Mouse (Mus musculus) CD8-positive naive resting alpha-beta T cell, adult 2 months (primary cell): ENCODE results near the gene Hint2.

Experiments used
- DNase-seq, 2 experiments: peaks; one replicate each; pipeline ENCODE4 v3.0.0; 2022; ENCODE audit warnings: low read depth in 2 of 2, low spot score in 2 of 2

Gene Hint2

GRCm38 (mm10) chr4:43656339-43657109 lies at the start of gene Hint2:
Hint2 (minus strand) TSS chr4:43656466.
- peak; percentile 87 to 89 for DNase-seq

- DNase-seq = no peak
Observed at GRCm38 (mm10) chr4:43705991-43706390, 49.7 kb upstream of the Hint2 start.

DNA sequence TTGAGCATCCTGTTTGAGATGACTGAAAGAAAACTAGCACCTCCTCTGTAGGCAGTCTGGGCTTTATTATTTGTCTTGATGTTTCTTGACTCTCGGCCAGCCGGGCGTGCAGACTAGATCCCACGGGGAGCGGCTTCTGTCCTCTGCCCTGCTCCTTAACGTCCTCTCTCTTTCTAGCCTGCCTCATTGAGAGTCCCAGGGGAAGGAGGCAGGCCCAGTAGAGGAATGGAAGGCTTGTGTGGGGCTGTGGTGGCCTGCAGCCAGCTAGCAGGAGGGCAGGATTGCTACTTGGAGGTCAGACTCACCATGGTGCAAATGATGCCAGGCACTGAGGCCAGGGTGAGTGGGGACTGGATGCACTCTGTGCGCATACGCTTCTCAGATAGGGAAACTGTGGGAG lies 47.6 kb upstream of the Hint2 start:
- DNase-seq = no peak

DNA sequence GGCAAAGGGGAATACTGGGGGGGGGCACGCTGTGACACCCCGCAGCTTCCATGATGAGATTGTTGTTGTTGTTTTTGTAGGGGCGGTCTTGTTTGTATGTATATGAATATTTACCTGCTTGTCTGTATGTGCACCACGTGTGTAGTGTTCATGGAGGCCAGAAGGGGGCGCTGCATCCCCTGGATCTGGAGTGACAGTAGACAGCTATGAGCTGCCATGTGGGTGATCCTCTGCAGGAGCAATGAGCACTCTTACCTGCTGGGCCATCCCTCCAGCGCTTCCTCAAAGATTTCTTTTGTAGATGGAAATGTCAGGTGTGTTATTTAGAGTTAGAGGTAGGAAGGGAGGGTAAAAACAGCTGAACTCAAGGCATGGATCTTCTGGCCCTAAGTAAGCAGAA lies 47.2 kb upstream of the Hint2 start:
- DNase-seq = no peak

DNA sequence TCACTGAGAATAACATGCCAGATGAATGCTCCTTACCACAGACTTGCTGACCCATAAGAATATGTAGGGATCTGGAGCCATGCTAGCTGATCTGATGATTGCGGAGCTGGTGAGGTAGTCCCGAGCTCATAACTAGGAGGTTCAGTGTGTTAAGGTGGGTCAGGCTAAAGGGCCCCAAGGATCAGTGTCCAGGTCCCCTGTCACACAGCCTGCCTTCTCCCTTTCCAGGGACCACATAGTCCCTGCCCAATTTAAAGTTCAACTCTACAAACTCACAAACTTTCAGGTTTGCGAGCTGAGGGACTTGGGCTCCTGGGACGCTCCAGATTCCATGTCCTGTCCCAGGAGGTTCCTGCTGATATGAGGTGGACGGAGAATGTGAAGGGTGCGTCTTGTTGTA lies 44.4 kb upstream of the Hint2 start, which contains the start of gene Olfr70:
TSS of gene Olfr70 (minus strand) at position 101 of the 400 bp plus-strand sequence.
- DNase-seq = no peak

GRCm38 (mm10) chr4:43696561-43696960 lies 40.3 kb upstream of the Hint2 start:
- no peak for DNase-seq

GRCm38 (mm10) chr4:43695249-43695671 lies 39.0 kb upstream of the Hint2 start:
- no peak for DNase-seq

DNA sequence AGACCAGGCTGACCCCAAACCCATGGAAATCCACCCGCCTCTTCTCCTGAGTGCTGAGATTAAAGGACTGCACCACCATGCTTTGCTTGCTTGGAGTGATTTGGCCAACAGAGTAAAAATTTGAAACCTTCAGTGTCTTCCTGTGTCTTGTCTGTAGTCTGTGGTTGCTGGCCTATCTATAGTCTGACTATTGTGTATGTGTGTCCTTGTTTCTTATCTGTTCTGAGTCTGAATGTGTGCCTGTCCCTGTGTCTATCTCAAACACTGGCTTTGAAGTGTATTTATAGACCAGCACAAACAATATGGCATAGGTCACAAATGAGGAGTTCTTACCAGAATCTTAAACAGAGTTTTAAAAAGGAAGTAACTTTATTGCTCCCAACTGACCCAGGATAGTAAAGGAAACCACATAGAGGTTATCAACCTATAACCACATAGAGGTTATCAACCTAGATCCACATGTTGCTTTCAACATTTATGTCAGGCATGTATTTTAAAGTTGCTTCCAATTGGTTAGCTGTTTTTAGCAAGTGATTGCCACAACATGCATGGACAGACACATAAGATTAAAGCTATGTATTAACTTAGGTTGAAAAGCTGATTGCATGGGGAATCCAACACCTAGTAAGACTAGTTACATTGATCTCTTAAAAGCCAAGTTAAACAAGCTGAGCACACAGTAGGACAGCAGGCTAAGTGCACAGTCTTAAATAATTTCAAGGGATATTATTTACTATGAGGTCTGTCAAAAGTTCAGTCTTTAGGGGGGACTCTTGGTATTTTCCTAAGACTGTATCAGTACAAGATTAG lies 38.4 kb upstream of the Hint2 start:
- no peak for DNase-seq

- DNase-seq = no peak
Observed at GRCm38 (mm10) chr4:43693806-43694241, 37.6 kb upstream of the Hint2 start.

DNA sequence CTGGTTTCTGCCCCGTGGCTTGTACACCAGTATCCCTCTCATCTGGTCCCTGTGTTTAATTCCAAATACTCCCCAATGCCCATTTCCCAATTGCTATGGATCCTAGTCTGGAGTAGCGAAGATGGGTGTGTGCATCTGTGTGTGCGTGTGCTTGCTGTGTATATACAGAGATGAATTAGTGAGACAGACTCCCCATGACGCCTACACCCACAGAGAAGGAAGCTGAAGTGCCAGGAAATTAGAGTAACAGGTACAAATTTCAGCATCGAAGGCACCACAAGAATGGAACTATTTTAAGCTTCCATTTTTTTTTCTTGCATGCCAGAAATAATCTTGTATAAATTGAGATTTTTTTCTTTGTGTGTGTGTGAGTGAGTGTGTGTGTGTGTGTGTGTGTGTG lies 34.8 kb upstream of the Hint2 start:
- no peak for DNase-seq

DNA sequence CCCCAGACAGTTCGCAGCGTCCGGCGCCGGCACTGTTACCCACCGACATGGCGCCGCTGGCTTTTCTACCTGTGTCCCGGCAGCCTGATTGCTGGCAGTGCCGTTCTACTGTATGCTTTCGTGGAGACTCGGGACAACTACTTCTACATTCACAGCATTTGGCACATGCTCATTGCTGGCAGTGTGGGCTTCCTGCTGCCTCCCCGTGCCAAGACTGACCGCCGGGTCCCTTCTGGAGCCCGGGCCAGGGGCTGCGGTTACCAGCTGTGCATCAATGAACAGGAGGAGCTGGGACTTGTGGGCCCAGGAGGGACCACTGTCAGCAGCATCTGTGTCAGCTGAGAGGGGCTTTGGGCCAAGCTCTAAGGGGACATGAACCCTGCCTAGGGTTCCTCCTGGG lies 33.8 kb upstream of the Hint2 start:
- DNase-seq = no peak

DNA sequence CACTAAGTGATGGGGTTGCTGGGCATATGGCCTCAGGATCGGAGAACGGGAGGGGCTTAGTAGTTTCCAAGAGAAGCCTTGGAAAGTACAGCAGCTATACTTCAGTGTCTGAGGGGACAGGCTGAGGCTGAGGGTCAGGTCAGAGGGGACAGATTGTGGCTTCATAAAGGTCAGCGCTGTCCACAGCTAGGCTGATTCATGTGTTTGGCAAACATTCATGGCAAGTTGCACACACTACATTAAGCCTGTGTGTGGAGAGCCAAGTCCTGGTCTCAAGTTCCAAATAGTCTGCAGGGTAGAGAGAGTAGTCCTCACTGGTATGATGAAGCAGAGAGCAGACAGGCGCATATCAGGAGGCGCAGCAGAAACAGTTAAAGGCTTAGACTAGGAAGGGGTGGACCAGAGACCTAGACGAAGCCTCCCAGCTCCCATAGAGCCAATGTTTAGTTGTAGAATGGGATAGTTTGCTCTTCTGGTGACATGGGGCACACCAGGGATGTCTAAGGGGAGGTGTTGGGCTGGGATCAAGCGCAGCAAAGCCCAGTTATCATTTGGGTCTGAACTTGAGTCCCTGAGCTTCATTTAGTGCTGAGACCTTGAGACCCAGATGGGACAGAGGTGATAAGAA lies 23.3 kb upstream of the Hint2 start:
- no peak for DNase-seq

- no peak for DNase-seq
Observed at GRCm38 (mm10) chr4:43678541-43678940, 22.3 kb upstream of the Hint2 start.

DNA sequence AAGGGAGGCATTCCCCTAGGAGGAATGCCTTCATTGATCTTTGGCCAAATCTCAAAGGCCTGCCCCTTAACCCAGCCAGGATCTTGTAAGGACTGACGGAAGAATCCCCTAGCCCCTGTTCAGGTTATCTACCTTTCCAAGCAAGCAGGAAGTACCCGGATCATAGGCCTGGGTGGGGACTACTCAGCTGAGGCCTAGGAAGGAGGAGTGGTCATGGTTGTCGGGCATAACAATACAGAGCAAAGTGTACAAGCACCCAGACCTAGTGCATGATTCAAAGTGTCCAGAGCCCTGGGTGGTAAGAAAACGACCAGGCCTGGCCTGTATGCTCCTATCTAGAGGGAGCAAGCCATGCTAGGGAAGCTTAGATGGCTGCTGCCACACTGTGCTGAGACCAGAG lies 19.3 kb upstream of the Hint2 start:
- no peak for DNase-seq

DNA sequence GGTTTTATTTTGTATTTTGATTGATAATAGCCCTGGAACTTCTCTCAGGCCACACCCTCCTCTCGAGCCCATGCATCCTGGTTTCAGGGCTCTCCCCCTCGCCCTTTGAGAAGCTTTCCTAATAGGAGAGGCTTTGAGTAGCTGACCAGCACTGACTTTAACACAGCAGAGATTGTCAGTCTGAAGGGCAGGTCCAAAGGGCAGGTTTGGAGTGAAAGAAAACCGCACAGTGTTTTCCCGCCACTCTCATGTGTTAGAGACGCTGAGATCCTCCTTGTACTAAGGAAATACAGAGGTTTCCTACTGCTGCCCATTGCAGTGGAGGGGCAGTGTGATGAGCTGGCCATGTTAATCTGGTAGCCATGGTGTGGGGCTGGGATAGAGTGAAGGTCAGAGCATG lies 18.7 kb upstream of the Hint2 start:
- no peak for DNase-seq

DNA sequence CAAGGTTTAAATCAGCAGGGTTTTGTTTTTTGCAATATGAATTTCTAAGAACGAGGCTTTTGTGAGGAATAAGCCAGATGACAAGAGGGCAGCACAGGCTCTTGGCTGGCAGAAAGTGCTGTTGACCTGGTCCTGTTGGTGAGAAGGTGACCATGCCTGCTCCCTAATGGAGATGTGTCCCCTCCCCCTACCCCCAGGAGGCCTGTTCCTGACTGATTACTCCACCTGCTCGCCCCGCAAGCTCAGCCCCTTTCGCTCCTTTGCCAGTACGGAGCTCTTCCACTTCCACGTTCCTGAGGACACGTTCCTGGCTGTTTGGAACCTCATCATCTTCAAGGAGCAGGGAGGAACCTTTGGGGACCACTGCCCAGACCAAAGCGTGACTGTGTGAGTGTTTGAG lies 17.4 kb upstream of the Hint2 start:
- no peak for DNase-seq

GRCm38 (mm10) chr4:43672070-43672469 lies 15.8 kb upstream of the Hint2 start:
- peak; percentile 71 to 78 for DNase-seq

GRCm38 (mm10) chr4:43669428-43669794 lies 13.1 kb upstream of the Hint2 start:
- DNase-seq = peak in 1 of 2 experiments; percentile 19

DNA sequence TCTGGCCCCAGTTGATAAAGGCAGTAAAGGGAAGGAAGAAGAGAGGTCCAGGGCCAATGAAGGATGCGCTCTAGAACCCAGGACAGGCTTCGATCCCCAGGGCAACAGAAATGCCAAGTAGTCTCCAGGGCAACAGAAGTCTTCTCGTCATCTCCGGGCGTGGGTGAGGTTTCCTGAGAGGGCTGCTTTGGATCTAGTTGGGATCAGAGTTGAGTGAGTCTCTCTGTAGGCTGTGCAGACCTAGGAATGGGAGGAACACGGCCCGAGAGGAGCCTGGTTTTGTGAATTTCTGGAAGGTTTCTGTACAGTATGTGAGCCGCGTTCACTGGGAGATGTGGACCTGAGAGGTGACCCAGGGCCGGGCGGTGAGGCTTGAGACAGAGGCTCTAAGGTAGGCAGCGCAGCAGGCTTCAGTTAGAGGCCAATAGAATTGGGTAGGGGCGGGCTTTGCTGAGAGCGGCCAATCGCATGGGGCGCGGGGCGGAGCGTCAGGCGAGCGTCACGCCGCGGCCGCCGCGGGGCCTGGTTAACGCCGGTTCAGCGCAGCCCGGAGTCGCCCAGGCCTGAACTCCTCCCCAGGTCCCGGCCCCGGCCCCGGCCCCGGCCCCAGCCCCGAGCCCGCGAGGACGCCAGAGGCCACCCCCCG lies 12.6 kb upstream of the Hint2 start, which contains the start of the genes Tmem8b and Fam221b:
TSS of gene Tmem8b (plus strand) at position 190 of the 646 bp plus-strand sequence.
TSS of gene Fam221b (minus strand) at position 364 of the 646 bp plus-strand sequence.
- peak; percentile 75 to 80 for DNase-seq

DNA sequence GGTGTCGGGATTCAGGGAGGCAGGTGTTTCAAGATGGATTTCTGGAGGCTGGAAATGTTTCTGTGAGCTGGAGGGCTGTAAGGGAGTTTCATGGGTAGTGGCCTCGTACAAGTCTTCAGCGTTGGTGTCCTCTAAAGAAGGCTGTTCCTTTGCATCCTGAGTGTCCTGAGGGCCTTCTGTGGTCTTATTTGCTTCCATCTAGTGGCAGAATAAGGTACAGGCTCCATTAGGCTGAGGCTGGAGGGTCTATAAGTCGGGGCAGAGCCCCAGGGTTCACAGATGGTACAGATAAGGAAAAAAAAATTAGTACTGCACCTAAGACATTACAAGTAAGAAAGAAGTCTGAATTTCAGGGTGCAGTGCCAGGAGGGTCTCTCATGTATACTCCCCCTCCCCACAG lies 10.1 kb upstream of the Hint2 start:
- DNase-seq = no peak

- DNase-seq = no peak
Observed at GRCm38 (mm10) chr4:43657146-43657545, 880 bp upstream of the Hint2 start.
